Mouse (Mus musculus) adrenal gland, adult 18-20 months (tissue): ENCODE measurements around the gene Mpp2. TPM values are rescaled to one million over a fixed set of nuclear protein-coding genes. Genes with fewer than 3 reads are reported as not detected.

Experiments used
- DNase-seq, 2 experiments: peaks; one replicate each; pipeline ENCODE4 v3.0.0; 2021 to 2022; ENCODE audit warnings: low spot score in 2 of 2
- total RNA-seq, 2 experiments: library from RNA; stranded (reverse); gene quantifications; 1 replicate in 1 of 2; 2 replicates in 1 of 2; pipeline ENCODE4 v1.2.3; 2021

Mpp2 gene
- total RNA-seq, 2 experiments from 2014 or later, result 8.8 to 13.0 TPM

GRCm38 (mm10) chr11:102039487-102040137 is 48.7 kb downstream of the Mpp2 start:
- DNase-seq, result no peak

GRCm38 (mm10) chr11:102037789-102038188 is 50.5 kb downstream of the Mpp2 start:
- no peak for DNase-seq

DNA sequence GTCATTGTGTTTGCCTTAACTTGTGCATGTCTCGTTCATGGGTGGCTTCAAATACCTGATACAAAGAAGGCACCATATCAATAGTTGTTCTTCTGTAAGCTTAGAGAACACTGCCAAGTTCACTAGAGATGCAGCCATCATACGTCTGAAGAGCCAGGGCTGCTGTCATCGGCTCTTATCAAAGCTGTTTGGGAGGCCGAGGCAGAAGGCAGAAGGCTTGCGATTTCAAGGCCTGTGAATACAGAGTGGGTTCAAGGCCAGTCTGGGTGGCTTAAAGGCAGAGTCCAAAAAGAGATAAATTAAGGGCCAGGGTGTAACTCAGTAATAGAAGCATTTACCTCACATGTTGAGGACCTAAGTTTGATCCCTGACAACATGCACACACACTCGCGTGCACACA is 52.0 kb downstream of the Mpp2 start:
- DNase-seq, result no peak

DNA sequence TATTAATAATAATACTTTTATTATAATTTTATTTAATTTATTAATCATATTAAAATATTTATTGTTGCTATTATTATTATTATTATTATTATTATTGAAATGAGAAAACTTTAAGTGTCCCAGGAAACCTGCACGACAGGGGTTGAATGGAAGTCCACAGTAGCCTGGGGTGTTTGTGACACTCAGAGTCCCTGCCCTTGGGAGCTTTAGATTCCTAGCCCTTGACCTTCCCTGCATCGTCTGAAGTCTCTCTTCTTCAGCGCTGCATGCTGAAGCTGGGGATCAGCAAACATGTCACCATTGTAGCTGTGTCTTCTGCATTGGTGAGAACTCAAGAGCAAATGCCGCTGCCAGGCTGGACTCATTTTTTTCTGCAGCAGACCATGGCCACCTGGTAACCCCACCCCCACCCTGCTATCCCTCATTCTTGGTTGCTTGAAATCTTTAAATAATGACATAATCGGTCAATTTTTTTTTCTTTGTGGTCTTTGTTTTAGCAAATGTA is 52.8 kb downstream of the Mpp2 start:
- no peak for DNase-seq

DNA sequence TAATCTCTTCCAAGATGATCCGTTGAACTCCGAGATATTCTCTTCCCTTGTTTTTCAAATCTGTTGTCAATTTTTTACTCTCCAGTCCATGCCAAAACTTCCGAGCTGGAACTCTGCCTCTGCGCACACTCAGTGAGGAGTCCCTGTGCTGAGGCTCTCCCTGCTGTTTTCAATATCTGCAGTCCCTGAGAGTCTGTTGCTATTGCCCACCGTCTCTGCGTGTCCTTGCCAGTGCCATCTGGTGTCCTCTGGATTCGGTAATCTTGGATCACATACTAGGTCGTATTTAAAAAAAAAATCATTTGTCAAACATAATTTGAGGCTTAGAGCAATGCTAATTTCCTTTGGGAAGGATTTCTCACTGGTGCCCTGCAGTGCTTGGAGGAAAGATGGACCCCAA is 53.4 kb downstream of the Mpp2 start:
- no peak for DNase-seq

GRCm38 (mm10) chr11:102033055-102033591 is 55.2 kb downstream of the Mpp2 start:
- no peak for DNase-seq

GRCm38 (mm10) chr11:102031149-102031548 is 57.2 kb downstream of the Mpp2 start:
- no peak for DNase-seq

DNA sequence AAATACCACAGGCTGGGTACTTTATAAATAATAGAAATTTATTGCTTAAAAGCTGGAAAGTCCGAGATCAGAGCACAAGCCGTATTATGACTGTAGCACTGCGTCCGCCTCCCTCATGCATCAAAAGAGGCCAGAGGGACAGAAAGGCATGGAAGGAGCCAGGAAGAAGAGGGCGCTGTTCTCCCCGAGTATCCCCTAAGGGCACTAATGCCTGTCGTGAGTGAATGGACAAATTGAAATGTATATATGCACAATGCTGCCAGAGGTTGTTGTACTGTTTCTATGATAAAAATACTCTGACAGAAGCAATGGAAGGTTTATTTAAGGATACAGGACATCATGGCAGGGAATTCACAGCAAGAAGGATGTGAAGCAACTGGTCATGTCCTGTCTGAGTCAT is 58.3 kb downstream of the Mpp2 start:
- no peak for DNase-seq

- no peak for DNase-seq
These were observed 59.0 kb downstream of the Mpp2 start for GRCm38 (mm10) chr11:102029304-102029703.

- DNase-seq, result no peak
These were observed 60.1 kb downstream of the Mpp2 start, which contains the start of gene Mpp3 for GRCm38 (mm10) chr11:102028087-102028816. Gene Mpp3, minus strand, starts transcription at chr11:102028461.

- DNase-seq, result no peak
These were observed 60.8 kb downstream of the Mpp2 start for GRCm38 (mm10) chr11:102027361-102028017.

DNA sequence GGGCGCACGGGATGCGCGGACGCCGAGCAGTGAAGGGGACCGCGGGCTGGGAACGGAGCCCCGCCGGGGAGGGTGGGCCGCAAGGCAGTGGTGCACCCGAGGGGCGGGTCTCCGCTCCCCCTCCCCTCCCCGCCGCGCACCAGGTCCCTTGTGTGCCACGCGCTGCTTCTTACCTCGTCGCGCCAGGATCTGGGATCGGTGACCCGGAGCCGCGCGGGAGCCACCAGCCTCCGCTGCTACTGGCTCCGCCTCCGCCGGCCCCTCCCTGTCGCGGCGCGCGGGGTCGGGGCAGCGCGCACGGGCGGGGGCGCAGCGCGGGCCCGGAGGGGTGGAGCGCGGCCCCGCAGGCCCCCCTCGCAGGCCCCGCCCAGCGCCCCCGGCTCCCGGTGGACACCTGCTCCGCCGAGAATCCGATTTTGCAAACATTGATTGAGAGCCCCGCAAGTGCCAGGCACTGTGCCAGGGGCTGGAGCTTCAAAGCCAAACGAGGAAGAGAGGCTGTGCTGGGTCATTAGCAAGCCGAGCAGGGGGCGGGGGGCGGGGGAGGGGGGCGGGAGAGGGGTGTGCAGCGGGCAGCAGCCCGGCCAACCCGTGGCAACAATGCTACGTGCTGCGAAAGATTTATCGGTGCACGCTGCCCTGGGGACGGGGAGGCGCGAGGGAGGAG is 61.5 kb downstream of the Mpp2 start:
- DNase-seq, result peak; percentile 70 to 81

DNA sequence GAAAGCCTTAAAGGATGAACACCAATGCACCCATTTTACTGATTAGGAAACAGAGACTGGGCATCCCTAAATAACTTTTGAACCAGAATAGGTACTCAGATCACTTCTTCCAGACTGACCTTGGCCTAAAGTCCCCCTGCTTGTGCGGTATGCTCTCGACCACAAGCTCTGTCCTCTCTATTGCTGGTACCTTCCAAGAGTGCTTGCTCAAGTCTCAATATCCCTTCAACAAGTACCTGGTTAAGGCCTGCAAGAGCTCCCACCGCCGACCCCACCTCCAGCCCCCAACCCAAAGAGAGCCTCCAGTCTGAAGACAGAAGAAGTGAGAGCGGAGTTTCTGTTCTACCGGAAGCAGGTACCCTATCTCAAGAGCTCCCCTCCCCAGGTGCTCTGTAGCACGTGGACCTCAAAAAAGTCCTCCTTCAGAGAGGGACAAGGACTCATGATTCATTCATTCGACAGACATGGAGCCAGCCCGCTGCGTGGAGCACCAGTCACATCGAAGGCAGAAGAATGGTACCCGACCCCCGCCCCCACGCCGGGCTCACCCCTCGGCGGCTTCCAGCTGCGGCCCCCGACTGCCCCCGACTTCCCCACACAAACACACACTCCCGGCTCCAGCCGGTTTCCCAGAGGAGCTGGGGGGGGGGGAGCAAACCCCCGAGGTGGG is 62.2 kb downstream of the Mpp2 start:
- DNase-seq, result no peak

GRCm38 (mm10) chr11:102025354-102025753 is 63.0 kb downstream of the Mpp2 start:
- DNase-seq, result no peak

DNA sequence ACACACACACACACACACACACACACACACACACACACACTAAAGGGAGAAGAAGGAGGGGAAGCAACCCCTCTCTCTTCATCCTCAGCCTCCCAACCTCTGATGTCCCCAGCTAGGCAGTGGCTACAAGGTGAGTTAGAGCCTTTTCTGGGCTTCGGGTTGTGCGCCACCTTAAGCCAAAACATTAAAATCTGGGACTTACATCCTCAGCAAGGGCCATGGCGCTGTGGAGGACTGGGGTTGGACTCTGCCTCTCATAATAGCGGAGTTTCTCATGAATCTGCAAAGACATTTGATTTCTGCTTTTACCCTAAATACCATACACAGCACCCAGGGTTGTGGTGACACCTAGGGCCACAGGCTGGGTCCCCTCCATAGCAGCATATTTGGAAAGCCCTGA is 63.4 kb downstream of the Mpp2 start:
- no peak for DNase-seq

- no peak for DNase-seq
These were observed 64.1 kb downstream of the Mpp2 start for GRCm38 (mm10) chr11:102024084-102024758.

DNA sequence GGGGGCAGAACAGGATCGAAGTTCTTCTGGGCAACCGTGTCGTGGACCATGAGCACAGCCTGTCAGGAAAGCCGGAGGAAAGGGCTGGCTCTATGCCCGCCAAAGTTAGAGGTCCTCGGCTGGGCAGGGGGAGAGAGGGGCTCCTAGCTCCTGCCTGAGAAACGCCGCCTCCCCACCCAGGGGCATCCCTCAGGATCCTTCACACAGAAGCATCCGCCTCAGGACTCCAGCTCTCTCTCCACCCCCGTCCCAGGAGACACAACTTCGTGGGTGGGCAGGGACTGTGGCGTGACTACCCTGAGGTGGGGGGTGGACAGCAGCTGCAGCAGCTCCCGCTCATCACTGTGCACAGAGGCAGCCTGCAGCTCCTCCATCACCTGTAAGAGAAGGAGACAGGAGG is 64.9 kb downstream of the Mpp2 start:
- no peak for DNase-seq

GRCm38 (mm10) chr11:102021196-102021595 is 67.1 kb downstream of the Mpp2 start:
- DNase-seq, result no peak

DNA sequence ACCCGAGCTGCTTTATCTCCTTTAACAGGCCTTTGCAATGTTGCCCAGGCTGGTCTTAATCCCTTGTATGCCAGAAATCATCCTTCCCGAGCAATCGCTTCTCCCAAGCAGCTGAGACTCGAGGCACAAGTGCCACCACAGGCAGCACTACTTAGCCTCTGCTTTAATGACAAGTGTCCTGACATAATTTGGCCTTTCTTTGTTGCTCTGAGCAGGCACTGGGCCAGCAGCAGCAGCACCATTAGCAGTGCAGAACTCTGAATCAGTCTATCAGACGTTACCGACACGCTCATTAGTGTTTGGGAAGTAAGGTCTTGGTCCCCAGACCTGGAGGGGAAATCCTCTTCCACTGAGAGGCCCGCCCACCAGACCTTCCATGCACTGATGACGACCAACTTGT is 68.6 kb downstream of the Mpp2 start:
- DNase-seq, result no peak

DNA sequence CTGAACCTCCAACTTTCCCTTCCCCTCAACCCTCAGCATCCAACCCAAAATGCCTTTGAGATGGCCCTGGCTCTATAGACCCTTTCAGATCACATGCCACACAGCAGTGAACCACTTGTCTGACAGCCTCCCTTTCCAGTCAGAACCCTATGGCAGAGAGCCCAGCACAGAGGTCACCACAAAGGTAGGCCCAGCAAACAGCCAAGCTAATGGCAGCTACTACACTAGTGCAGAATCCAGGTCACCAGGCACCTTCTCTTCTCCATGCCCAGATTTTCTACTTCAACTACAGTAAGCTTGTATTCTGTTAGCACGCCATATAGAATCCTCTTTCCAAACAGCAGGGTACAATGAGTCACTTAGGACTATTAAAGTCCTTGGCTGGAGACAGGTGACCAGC is 72.2 kb downstream of the Mpp2 start:
- no peak for DNase-seq
